Mouse (Mus musculus): Measurements from ENCODE around the gene 4632433K11Rik. TPM values are rescaled to one million over a fixed set of nuclear protein-coding genes. Genes with fewer than 3 reads are reported as not detected.

The 4632433K11Rik gene
- total and polyA plus RNA-seq, 3 experiments: not detected

DNA sequence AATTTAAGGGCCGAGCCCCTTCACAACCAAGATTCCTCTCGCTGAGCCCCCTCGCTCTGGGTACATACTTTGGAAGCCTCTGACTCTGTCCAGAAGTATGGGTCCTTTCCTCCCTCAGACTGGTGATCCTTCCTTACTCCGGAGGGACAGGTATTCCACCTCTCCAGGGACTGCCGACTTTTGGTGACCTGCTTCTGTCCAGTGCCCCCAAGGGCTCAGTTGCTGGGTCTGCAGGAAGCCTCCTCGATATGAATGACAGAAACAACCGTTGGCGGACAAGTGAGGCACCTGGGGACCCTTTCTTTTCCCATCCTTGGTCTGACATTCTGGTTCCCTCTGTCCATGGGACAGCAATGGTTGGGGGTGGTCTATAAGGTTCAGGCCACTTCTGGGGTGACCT lies 23.5 kb downstream of the 4632433K11Rik start:
- H3K27ac ChIP-seq (ENCODE audit: control insufficient read depth, low read depth, low read length): no peak overlapping the region
- no peak for DNase-seq (ENCODE audit: low read depth, low spot score)
- peaks cover 7% of the 10 kb centered on the region; the same call in 1 of the 2 replicates for H3K79me2 ChIP-seq (ENCODE audit: control insufficient read depth, insufficient read depth, low read length, poor library complexity)
- peaks cover 0 to 5% of the 10 kb centered on the region in 2 experiments; a peak in 1 of 4 replicates for H3K4me1 ChIP-seq (ENCODE audit: control insufficient read depth in 1 of 2, insufficient read depth in 2 of 2, low read length in 2 of 2)
- H3K9me3 ChIP-seq (replicated peaks; ENCODE audit: insufficient read depth, low read length): no peaks in the 10 kb centered on the region
- H3K27me3 ChIP-seq (ENCODE audit: control insufficient read depth in 1 of 2, insufficient read depth in 2 of 2, low read length in 2 of 2): no peaks in the 10 kb centered on the region
- no peak overlapping the region for H3K4me3 ChIP-seq (ENCODE audit: control insufficient read depth in 1 of 2, insufficient read depth in 1 of 2, low read depth in 2 of 2, low read length in 2 of 2)
- no peak for TF ChIP-seq ZKSCAN1 (IDR thresholded peaks at IDR 0.05; ENCODE audit: low read depth, low read length)
- TF ChIP-seq SIN3A (IDR thresholded peaks at IDR 0.05; ENCODE audit: low read length): no peak
- TF ChIP-seq GABPA (IDR thresholded peaks at IDR 0.05; ENCODE audit: low read depth, low read length): no peak
- no peak for TF ChIP-seq ZNF384 (IDR thresholded peaks at IDR 0.05; ENCODE audit: low read depth, low read length)
- no peak for TF ChIP-seq UBTF (IDR thresholded peaks at IDR 0.05; ENCODE audit: borderline replicate concordance, insufficient read depth, low read depth, low read length)
- no peaks in the 10 kb centered on the region for H3K36me3 ChIP-seq (ENCODE audit: control insufficient read depth in 1 of 2, insufficient read depth in 2 of 2, low read length in 2 of 2)
- no peak overlapping the region for H3K9ac ChIP-seq (ENCODE audit: control insufficient read depth, low read depth, low read length, poor library complexity, severe bottlenecking)

DNA sequence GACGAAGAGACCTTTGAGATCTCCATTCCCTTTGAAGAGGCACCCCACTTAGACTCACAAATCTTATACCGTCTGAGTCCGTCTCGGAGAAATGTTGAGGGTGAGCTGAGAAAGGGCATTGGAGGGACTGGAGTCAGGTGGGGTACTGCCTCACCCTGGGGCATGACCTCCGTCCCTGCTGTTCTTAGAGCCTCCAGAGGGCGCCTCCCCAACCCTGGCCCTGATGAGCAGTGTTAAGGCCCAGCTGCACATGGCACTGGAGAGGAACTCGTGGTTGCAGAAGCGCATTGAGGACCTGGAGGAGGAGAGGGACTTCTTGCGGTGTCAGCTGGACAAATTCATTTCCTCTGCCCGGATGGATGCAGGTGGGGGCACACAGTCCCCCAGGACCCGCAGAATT lies 23.9 kb downstream of the 4632433K11Rik start:
- H3K79me2 ChIP-seq (ENCODE audit: control insufficient read depth, insufficient read depth, low read length, poor library complexity): peaks cover 11% of the 10 kb centered on the region
- no peaks in the 10 kb centered on the region for H3K27me3 ChIP-seq (ENCODE audit: control insufficient read depth in 1 of 2, insufficient read depth in 2 of 2, low read length in 2 of 2)
- H3K4me1 ChIP-seq (ENCODE audit: control insufficient read depth in 1 of 2, insufficient read depth in 2 of 2, low read length in 2 of 2): peaks cover 0 to 5% of the 10 kb centered on the region in 2 experiments; a peak in 1 of 4 replicates
- no peak overlapping the region for H3K27ac ChIP-seq (ENCODE audit: control insufficient read depth, low read depth, low read length)
- no peak overlapping the region for H3K9ac ChIP-seq (ENCODE audit: control insufficient read depth, low read depth, low read length, poor library complexity, severe bottlenecking)
- TF ChIP-seq CTCF (IDR thresholded peaks at IDR 0.05 in 2 of 3, conservative IDR thresholded peaks at IDR 0.05 in 1 of 3; ENCODE audit: control insufficient read depth in 1 of 3, insufficient read depth in 1 of 3, low read depth in 2 of 3, low read length in 3 of 3, poor library complexity in 1 of 3, severe bottlenecking in 1 of 3) (peak in 2 of 3 experiments; percentile 35 to 37; a peak in 3 of 6 replicates), JUND (IDR thresholded peaks at IDR 0.05; ENCODE audit: low read depth, low read length) (no peak), POLR2A (IDR thresholded peaks at IDR 0.05; ENCODE audit: control insufficient read depth in 1 of 2, insufficient read depth in 1 of 2, low read depth in 1 of 2, low read length in 2 of 2, poor library complexity in 1 of 2) (no peak), ZKSCAN1 (IDR thresholded peaks at IDR 0.05; ENCODE audit: low read depth, low read length) (no peak)
- no peak for DNase-seq (ENCODE audit: low read depth, low spot score)
- no peak overlapping the region for H3K4me3 ChIP-seq (ENCODE audit: control insufficient read depth in 1 of 2, insufficient read depth in 1 of 2, low read depth in 2 of 2, low read length in 2 of 2)
- H3K36me3 ChIP-seq (ENCODE audit: control insufficient read depth in 1 of 2, insufficient read depth in 2 of 2, low read length in 2 of 2): no peaks in the 10 kb centered on the region
- no peaks in the 10 kb centered on the region for H3K9me3 ChIP-seq (replicated peaks; ENCODE audit: insufficient read depth, low read length)

DNA sequence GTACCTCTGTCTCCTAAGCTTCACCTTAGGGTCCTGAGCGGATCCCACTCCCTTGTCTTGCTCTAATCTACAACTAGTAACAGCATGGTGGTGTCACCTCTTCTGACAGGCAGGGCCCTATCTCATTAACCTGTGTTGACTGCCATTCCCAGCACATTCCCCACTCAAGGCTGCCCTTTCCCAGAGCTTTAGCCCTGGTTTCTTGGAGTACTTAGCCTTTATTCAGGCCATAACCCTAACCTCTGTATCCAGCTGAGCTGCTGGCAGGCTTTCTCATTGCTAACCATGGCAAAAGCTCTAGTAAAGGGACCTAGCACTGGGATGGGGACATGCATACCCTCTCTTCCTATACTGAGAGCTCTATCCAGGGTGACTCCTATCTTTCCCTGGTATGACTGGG lies 24.7 kb downstream of the 4632433K11Rik start:
- TF ChIP-seq NELFE (IDR thresholded peaks at IDR 0.05; ENCODE audit: low read depth, low read length) (no peak), CTCF (IDR thresholded peaks at IDR 0.05 in 2 of 3, conservative IDR thresholded peaks at IDR 0.05 in 1 of 3; ENCODE audit: control insufficient read depth in 1 of 3, insufficient read depth in 1 of 3, low read depth in 2 of 3, low read length in 3 of 3, poor library complexity in 1 of 3, severe bottlenecking in 1 of 3) (no peak), MAFK (IDR thresholded peaks at IDR 0.05; ENCODE audit: borderline replicate concordance, low read depth, low read length) (no peak), ETS1 (IDR thresholded peaks at IDR 0.05; ENCODE audit: low read depth, low read length) (no peak), KAT2A (conservative IDR thresholded peaks at IDR 0.05; ENCODE audit: low read depth, low read length) (no peak), GATA1 (IDR thresholded peaks at IDR 0.05; ENCODE audit: low read depth, low read length) (no peak), SIN3A (IDR thresholded peaks at IDR 0.05; ENCODE audit: low read length) (no peak), MAZ (IDR thresholded peaks at IDR 0.05; ENCODE audit: low read depth, low read length) (no peak)

More for the DNA sequence above, 24.7 kb downstream of the 4632433K11Rik start:
- Histone ChIP-seq H3K4me1 (ENCODE audit: control insufficient read depth in 1 of 2, insufficient read depth in 2 of 2, low read length in 2 of 2) (peaks cover 2 to 5% of the 10 kb centered on the region in 2 experiments; a peak in 2 of 4 replicates), H3K79me2 (ENCODE audit: control insufficient read depth, insufficient read depth, low read length, poor library complexity) (peaks cover 19% of the 10 kb centered on the region), H3K27me3 (ENCODE audit: control insufficient read depth in 1 of 2, insufficient read depth in 2 of 2, low read length in 2 of 2) (no peaks in the 10 kb centered on the region), H3K27ac (ENCODE audit: control insufficient read depth, low read depth, low read length) (no peak overlapping the region), H3K9me3 (replicated peaks; ENCODE audit: insufficient read depth, low read length) (no peaks in the 10 kb centered on the region), H3K9ac (ENCODE audit: control insufficient read depth, low read depth, low read length, poor library complexity, severe bottlenecking) (no peak overlapping the region), H3K36me3 (ENCODE audit: control insufficient read depth in 1 of 2, insufficient read depth in 2 of 2, low read length in 2 of 2) (peaks cover 2 to 4% of the 10 kb centered on the region in 2 experiments; a peak in 3 of 4 replicates), H3K4me3 (ENCODE audit: control insufficient read depth in 1 of 2, insufficient read depth in 1 of 2, low read depth in 2 of 2, low read length in 2 of 2) (no peak overlapping the region)
- DNase-seq (ENCODE audit: low read depth, low spot score): no peak
